Mouse (Mus musculus) spleen, adult 2 months (tissue): ENCODE results near the gene Tmem170. TPM values are rescaled to one million over a fixed set of nuclear protein-coding genes. Genes with fewer than 3 reads are reported as not detected.

Experiments used
- DNase-seq, 2 experiments: peaks; one replicate each; pipeline versions ENCODE4 v3.0.0 to v3.0.0-alpha.2; 2012 to 2021; ENCODE audit warnings: low spot score in 2 of 2, low read depth in 1 of 2
- H3K27ac ChIP-seq: fragments of 200-500 bp; 2 replicates; pipeline ENCODE4 v1.5.1; 2012; ENCODE audit warnings: low read length, inconsistent platforms; ENCODE audit not compliant: insufficient read depth
- H3K27me3 ChIP-seq: fragments of 200-500 bp; 2 replicates; pipeline ENCODE4 v1.6.1; 2012; ENCODE audit warnings: mild to moderate bottlenecking, moderate library complexity, low read length, inconsistent platforms; ENCODE audit not compliant: control insufficient read depth, insufficient read depth
- H3K36me3 ChIP-seq: fragments of 200-500 bp; 2 replicates; pipeline ENCODE4 v1.6.1; 2012; ENCODE audit warnings: mild to moderate bottlenecking, low read length, inconsistent platforms; ENCODE audit not compliant: control insufficient read depth, insufficient read depth
- H3K4me1 ChIP-seq: fragments of 200-500 bp; 2 replicates; pipeline ENCODE4 v1.6.1; 2011; ENCODE audit warnings: inconsistent platforms; ENCODE audit not compliant: control insufficient read depth, insufficient read depth, insufficient read length
- H3K4me3 ChIP-seq: fragments of 200-500 bp; 2 replicates; pipeline ENCODE4 v1.5.1; 2011; ENCODE audit warnings: mild to moderate bottlenecking, inconsistent platforms; ENCODE audit not compliant: insufficient read depth, insufficient read length; ENCODE audit errors: extremely low read depth
- CTCF ChIP-seq: fragments of 200-500 bp; IDR thresholded peaks from 2 replicates; pipeline ENCODE4 v1.5.1; 2011; ENCODE audit warnings: mild to moderate bottlenecking, inconsistent platforms; ENCODE audit not compliant: insufficient read depth, insufficient read length, insufficient replicate concordance; ENCODE audit errors: extremely low read depth
- POLR2A ChIP-seq: fragments of 200-500 bp; IDR thresholded peaks from 2 replicates; pipeline ENCODE4 v1.6.1; 2011; ENCODE audit warnings: low read depth, low read length, inconsistent platforms
- WGBS: fragments of 180-500 bp; shearing (Covaris S2); methylation state at CpG from one replicate; pipeline ENCODE4 v1.1.7; 2018; 5-methylcytosine and 5-hydroxymethylcytosine counted together
- polyA plus RNA-seq: library from polyadenylated mRNA; depleted of rRNA; stranded (reverse); fragments of >200 nt; gene quantifications from 2 replicates; pipeline ENCODE4 v1.2.3, GENCODE M21; 2012

Tmem170 gene
- polyA plus RNA-seq, 1 experiment = 1.2 TPM

- no peak for TF ChIP-seq POLR2A
- no peak for TF ChIP-seq CTCF
- H3K4me3 ChIP-seq = no peak within 1 kb of the TSS
- H3K36me3 ChIP-seq = no peaks in the 10 kb centered on the region
- no peak within 1 kb of the TSS for H3K27ac ChIP-seq
- no peaks in the 10 kb centered on the region; the same call in 1 of the 2 replicates for H3K4me1 ChIP-seq
- peaks cover 4% of the 10 kb centered on the region for H3K27me3 ChIP-seq
- WGBS = 22% methylated on average over 45 of the region's 47 CpGs
- no peak for DNase-seq
These were observed 33.3 kb upstream of the Tmem170 start, which contains the start of gene Chst5 for GRCm38 (mm10) chr8:111909621-111910450. TSS of gene Chst5 (minus strand) at chr8:111910447.

- DNase-seq = no peak
- WGBS = 38% methylated on average over 7 of the region's 8 CpGs
- TF ChIP-seq POLR2A (no peak), CTCF (no peak)
- Histone ChIP-seq H3K4me3 (no peak overlapping the region), H3K27ac (no peak overlapping the region), H3K27me3 (peaks cover 2% of the 10 kb centered on the region; the same call in 1 of the 2 replicates), H3K36me3 (no peaks in the 10 kb centered on the region), H3K4me1 (no peaks in the 10 kb centered on the region)
These were observed 29.1 kb upstream of the Tmem170 start for GRCm38 (mm10) chr8:111905500-111906121.

- Histone ChIP-seq H3K27ac (no peak overlapping the region), H3K4me1 (no peaks in the 10 kb centered on the region), H3K36me3 (no peaks in the 10 kb centered on the region), H3K4me3 (no peak overlapping the region), H3K27me3 (no peaks in the 10 kb centered on the region)
- 68% methylated on average over 5 of the region's 5 CpGs for WGBS
- TF ChIP-seq CTCF (no peak), POLR2A (no peak)
- DNase-seq = no peak
These were observed 25.5 kb upstream of the Tmem170 start for GRCm38 (mm10) chr8:111902080-111902479.

DNA sequence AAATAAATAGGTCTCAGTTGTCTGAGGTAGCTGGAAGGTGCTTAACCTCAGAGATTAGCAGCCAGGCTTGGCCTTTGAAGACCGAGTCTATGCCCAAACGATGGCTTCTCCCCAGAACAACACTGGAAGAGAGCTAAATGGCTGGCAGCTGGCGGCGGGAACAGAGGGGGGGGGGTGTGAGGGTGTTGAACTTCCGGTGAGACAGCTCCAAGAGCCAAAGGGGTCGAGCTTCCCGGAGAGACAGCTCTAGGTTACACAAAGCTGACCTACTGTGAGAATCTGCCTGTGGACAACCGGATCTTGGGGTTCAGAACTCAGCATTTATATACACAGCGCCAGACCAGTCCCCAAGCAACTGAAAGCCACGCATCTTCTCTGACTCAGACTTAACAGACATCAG lies 22.0 kb upstream of the Tmem170 start:
- no peaks in the 10 kb centered on the region for H3K36me3 ChIP-seq
- H3K27me3 ChIP-seq = no peaks in the 10 kb centered on the region
- no peak overlapping the region for H3K4me3 ChIP-seq
- no peak overlapping the region for H3K27ac ChIP-seq
- no peak for TF ChIP-seq CTCF
- no peak for TF ChIP-seq POLR2A
- 46% methylated on average over 10 of the region's 10 CpGs for WGBS
- H3K4me1 ChIP-seq = no peaks in the 10 kb centered on the region
- DNase-seq = no peak

GRCm38 (mm10) chr8:111894955-111895354 lies 18.4 kb upstream of the Tmem170 start:
- 89% methylated on average over 7 of the region's 7 CpGs for WGBS
- Histone ChIP-seq H3K4me1 (no peaks in the 10 kb centered on the region), H3K36me3 (no peaks in the 10 kb centered on the region), H3K4me3 (no peak overlapping the region), H3K27ac (no peak overlapping the region), H3K27me3 (no peaks in the 10 kb centered on the region)
- TF ChIP-seq POLR2A (no peak), CTCF (peak; percentile 13; the same call in 1 of the 2 replicates)
- DNase-seq = no peak

- Histone ChIP-seq H3K4me3 (no peak overlapping the region), H3K27me3 (peaks cover 1% of the 10 kb centered on the region; the same call in 1 of the 2 replicates), H3K4me1 (no peaks in the 10 kb centered on the region), H3K27ac (no peak overlapping the region), H3K36me3 (no peaks in the 10 kb centered on the region)
- 51% methylated on average over 5 of the region's 5 CpGs for WGBS
- no peak for DNase-seq
- TF ChIP-seq CTCF (no peak), POLR2A (no peak)
These were observed 16.1 kb upstream of the Tmem170 start for GRCm38 (mm10) chr8:111892615-111893014.
